Mouse (Mus musculus): Measurements from ENCODE around the gene Ffar2.

Ffar2 gene

DNA sequence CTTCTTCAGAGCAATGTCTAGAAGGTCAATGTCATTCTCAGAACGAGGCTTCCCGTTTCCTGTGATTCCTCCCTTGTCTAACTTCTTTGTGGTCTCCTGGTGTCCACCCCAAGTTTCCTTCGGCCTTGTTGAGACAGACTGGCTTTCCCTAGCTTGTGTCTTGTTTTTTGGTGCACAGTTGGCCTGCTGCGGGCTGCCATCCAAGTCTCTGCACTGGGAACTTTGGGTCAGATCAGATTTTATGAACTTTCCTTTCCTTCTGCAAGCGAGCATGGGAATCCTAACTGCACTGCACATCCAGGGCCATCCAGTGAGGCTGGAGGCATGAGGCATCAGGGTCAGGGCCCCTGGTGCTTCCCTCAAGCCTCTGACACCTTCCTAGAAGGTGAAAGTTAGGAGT, 2.0 kb downstream of the Ffar2 start:
- DNase-seq (ENCODE audit: low read depth, low spot score): no peak

DNA sequence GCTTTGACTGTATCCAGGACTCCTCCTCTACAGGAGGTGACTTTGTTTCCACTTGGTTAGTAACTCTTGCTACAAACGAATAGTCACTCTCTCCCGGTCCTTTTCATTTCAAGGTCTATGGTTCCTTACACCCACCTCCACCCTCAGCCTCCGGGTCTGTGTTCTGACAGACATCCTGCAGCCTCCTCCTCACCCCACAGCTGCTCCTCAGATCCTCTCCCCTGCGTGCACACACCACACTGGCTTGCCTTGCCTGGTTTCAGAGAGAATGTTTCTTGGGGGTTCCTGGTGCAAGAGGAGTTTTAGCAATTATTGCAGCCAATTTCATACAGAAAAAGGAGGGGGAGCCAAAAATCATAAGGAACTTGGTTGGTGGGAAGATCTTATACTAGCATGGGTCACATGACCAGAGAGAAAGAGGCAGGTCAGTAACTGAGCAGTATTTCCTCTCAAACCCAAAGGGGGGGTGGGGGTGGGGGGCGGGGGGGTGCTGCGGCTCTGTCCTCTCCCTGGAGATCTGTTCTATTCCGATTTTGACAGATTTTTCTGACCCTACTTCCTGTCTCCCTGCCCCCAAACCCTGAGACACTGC, 2.6 kb downstream of the Ffar2 start:
- no peak for DNase-seq (ENCODE audit: low read depth, low spot score)

DNA sequence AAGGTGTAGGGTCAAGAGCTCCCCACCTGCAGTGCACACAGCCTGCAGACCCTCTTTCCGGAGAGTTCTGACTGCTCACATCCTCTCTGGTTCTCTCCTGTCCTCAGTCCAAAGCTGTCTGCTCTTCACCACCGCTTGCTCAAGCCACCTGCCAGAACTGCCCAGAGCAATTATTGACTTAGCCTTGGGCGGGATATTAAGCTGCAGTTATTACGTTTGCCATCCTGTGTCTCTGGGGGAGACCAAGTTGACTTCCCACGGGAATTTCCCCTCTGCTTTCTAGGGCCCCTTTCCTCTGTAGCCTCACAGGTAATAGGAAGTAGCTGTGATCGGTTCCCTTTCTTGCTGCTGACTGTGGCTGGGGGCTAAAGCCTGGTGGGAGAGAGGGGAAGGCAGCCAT, 3.4 kb downstream of the Ffar2 start:
- no peak for DNase-seq (ENCODE audit: low read depth, low spot score)

DNA sequence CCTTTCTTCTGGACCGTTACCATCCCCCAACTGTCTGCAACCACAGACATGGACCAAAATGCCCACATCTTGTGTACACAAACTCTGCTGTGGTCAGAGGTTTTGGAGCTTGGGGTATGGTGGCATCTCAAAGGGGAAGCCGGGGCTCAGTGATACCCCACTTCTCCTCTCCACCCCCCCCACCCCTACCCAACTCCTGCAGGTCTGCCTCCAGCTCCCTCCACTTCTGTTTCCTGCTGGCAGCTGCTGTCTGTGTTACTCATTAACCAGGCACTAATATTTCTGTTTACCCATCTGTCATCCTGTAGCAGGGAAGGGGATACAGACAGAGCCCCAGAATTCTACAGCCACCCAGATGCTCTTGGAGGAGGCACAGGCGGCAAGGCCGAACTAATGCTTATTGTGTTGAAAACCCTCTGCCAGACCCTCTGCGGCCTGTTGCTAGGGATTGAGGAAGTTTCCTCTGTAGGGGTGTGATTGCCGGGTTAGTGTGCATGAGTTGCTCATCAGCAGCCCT, 11.2 kb downstream of the Ffar2 start:
- no peak for DNase-seq (ENCODE audit: low read depth, low spot score)

DNA sequence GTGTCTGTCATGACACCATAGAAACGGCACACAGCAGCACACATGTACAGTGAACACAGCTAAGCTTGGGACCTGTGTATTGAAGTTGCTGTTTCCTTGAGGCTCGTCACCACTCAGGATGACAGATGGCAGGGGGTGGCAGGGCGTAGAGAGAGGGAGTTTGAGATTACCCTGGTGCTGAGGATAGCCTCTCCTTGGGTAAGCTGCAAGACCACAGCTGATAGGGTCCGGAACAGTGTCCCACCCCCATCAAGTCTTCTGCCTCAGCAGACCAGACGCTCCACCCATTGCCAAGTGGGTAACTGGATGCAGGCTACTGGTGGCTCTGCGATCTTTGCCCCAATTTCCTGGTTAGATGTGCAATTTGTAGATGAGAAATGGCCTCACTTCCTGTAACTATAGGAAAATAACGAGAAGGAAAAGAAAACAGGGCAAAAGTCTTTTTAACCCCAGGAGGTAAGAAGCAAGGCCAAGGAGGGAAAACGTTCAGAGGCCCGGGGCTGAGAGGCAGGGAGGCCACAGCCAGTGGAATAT, 11.8 kb downstream of the Ffar2 start:
- no peak for DNase-seq (ENCODE audit: low read depth, low spot score)

DNA sequence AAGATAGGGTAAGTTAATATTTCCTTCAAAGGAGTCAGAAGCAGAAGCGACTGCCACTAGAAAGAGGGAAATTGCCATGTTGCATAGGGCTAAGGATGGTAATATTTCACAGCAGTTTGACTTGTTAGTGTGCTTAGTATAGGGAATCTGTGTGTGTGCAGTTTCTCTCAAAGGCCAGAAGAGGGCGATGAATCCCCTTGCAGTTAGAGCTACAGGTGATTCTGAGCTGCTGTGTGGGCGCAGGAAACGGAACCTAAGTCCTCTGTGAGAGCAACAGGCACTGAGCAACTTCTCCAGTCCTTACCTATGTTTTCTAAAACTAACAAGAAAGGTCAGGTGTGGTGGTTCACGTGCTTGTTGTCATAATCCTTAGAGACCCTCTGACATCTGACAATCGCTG, 13.3 kb downstream of the Ffar2 start:
- no peak for DNase-seq (ENCODE audit: low read depth, low spot score)

DNA sequence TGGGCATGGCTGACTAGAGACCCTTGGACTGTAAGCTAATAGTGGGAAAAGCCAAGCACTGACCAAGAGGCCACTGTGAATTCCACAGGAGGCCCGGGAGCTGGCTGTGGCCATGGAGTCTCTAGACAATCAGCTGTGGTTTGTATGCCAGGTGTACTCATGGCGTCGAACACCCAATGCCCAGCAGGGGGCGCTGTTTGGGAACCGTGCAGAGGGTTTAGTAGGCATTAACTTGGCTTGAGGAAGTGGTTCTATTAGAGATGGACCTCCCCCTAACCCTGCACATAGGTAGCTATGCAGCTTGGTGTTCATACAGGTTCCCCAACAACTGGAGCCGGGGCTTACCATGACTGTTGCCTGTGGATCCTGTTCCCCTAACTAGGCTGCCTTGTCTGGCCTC, 17.7 kb downstream of the Ffar2 start:
- DNase-seq (ENCODE audit: low read depth, low spot score): no peak

DNA sequence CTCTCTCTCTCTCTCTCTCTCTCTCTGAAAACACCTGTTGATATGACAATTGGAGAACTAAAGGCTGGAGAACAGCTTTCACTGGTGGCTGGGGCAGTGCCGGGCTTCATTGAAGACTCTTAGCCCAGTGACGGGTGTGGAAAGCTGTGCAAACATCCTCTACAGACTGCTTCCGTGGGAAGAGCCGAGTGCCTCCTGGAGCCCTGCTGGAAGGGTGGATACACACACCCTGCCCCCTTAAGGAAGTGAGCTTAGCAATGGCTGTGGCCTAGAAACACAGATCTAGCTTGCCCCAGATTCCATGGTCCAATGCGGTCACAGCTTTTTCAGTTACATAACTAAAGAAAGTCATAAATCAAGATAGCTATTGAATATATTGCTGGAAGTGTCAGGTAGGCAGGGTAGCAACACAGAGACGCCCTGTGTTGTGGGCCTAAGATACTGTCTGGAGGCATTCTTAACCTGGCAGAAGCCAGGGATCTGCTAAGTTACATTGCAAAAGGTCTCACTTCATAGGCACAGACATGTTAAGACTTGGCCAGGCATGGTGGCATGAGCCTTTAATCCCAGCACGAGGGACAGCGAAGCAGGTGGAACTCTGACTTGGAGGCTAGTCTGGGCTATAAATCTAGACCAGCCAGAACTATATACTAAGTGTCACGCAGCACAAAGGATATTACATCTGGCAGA, 19.4 kb downstream of the Ffar2 start:
- DNase-seq (ENCODE audit: low read depth, low spot score): no peak

DNA sequence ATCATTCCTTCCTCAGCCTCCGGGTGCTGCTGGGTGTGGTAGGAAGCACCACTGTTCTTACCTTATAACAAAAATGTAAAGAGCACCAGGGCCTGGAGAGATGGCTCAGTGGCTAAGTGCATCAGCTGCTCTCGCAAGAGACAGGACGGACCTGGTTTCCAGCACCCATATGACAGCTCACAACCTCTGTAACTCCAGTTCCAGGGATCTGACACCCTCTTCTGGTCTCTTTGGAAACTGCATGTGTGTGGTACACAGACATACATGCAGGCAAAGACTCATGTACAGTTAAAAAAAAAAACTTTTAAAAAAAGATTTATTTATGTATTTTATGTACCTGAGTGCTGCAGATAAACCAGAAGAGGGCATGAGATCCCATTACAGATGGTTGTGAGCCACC, 20.3 kb downstream of the Ffar2 start:
- no peak for DNase-seq (ENCODE audit: low read depth, low spot score)

DNA sequence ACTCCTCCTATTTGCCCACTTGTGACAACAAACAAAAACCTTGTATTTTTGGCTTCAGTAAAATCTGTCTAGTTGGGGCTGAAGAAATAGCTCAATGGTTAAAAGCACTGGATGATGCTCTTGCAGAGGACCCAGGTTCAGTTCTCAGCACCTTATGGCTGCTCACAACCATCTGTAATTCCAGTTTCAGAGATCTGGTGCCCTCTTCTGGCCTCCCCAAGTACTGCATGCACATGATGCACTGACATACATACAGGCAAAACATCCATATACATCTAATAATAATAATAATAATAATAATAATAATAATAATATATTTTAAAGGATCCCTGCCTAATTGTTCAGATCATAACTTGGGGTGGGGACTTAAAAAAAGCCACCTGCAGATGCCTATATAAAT, 22.9 kb downstream of the Ffar2 start:
- DNase-seq (ENCODE audit: low read depth, low spot score): no peak

DNA sequence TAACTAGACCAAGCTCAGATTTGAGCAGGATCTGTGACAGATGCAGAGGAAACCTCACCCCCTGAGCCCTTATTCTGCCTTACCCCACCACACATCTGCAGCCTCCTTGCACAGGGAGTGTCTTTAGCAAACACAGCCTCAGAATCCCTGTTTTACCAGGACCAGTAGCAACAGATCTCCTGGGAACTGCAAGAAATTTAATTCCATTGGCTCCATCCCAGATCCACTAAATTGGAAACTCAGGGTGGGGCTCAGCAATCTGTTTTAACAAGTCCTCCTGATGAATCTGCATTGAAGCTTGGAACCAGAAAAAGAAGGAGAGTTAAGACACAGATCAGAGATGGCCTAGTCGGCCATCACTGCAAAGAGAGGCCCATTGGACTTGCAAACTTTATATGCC, 26.8 kb downstream of the Ffar2 start:
- no peak for DNase-seq (ENCODE audit: low read depth, low spot score)

DNA sequence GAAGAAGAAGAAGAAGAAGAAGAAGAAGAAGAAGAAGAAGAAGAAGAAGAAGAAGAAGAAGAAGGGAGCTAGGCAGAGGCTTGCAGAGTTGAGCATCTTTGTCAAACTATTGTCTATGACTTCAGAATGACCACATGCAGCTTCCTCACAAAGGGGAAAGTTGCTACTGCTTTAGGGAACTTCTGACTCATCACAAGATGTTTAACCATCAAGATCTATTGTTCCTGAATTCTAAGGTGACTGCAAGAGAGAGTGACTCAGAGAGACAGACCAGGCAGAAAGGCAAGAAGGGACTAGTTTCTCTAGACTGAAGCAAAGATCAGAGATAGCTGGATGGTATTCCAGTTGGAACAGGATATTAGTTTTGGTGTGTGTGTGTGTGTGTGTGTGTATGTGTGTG, 28.7 kb downstream of the Ffar2 start:
- no peak for DNase-seq (ENCODE audit: low read depth, low spot score)

DNA sequence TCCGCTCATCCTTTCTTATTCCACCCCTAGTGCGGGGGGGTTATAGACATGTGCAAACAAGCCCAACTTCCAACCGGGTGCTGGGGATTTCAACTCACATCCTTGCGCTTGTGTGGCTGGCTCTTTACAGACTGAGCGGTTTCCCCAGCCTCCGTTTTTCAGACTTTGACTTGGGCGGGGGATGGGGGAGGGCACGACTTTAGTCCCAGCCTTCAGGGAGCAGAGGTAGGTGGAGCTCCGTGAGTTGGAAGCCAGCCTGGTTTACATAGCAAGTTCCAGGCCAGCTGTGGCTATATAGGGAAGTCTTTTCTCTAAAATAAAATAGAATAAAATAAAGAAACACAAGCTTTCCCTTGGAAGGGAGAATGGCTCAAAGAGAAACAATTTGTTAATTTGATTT, 31.7 kb downstream of the Ffar2 start:
- no peak for DNase-seq (ENCODE audit: low read depth, low spot score)

DNA sequence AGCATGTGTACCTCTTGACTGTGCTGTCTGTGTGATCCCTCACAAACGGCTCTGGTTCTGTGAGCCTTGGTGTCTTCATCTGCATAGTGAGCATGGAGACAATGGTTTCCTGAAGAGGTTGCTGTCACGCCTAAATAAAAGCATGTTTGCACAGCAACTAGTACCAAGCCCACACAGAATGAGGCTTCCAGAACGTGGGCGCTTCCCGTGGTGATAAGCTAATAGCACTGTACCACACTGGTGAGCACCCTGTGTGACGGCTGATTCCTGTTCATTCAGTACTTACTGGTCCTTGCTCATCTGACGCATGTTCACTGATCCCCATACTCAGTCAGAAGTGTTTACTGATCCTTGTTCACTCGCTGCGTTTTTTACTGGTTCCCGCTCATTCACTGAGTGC, 33.4 kb downstream of the Ffar2 start:
- no peak for DNase-seq (ENCODE audit: low read depth, low spot score)

DNA sequence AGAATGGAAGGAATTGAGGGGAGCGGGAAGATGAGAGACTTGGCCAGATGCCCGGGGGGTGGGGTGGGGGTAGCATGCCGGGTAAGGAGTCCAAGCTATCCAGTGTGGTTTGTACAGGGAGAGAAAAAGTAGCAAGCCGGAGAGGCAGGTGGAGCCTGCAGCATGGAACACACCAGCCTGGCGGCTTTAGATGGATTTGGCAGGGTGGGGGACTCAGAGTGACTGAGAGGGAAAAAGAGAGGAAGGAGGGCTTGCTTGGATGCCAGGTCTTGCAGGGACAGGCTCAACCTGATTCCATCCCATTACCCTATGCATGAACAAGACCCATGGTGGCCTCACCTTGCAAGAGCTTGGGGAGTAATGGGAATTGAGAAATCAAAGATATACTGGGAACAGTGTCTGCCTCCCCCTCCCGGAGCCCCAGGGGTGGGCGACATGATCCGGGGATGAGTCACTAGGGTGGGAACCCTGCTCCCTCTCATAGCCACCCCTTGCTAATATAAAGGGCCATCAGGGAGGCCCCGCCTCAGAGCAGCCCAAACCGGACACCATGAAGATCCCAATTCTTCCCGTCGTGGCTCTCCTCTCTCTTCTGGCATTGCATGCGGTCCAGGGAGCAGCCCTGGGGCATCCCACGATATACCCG, 36.1 kb downstream of the Ffar2 start, which contains the start of gene Krtdap:
Gene Krtdap (plus strand): TSS at position 520 of the 646 bp plus-strand sequence.
- DNase-seq (ENCODE audit: low read depth, low spot score): no peak

DNA sequence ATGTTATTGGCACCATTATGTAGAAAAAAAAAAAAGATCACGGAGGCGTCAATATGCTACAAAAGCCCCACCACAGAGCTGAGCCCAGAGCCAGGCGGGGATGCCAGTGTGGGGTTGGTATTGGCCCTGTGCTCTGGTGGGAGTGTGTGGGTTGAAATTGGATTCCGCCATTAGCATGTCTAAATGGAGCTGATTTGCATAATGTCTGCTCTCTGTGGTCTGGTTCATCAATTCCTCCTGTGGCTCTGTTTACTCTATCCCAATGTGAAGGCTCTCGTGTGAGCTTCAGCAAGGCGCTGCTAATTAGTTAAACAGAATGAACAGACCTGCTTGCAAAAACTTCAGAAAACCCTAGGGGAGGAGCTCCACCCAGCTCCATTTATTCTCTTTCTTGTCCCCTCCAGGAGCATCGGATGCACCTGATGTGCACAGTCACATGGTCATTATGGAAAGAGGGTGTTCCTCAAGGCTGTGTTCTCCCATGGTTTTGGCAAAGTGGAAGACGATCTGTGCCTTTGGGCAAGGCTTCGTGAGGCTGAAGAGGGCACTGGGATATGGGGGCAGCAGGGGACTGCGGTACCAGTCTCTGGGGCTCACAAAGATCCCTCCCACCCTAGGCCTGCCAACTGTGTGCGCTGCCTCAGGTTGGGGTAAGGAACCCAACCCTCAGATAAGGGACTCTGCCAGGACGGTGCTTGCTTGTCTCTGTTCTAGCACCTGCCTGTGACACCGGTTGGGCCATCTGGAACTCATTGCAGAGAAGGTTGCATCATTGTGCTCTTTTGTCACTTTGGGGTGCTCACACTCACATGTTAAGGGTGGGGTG, 37.6 kb downstream of the Ffar2 start:
- DNase-seq (ENCODE audit: low read depth, low spot score): no peak

DNA sequence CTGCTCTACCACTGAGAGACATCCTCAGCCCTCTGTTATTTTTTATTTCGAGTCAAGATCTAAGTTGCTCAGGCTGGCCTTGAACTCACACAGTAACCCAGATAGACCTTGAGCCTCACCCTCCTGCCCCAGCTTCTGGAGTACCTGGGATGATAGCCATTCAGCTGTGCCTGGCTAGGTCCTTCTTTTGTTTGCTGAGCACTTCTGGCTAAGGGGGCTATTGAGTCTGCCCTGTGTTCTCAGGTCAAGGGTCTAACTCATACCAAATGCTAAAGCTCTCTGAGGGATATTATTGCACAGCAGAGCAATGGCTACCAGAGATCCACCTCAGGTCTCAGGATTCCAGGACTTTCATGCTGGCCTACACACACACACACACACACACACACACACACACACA, 38.4 kb downstream of the Ffar2 start:
- DNase-seq (ENCODE audit: low read depth, low spot score): no peak

DNA sequence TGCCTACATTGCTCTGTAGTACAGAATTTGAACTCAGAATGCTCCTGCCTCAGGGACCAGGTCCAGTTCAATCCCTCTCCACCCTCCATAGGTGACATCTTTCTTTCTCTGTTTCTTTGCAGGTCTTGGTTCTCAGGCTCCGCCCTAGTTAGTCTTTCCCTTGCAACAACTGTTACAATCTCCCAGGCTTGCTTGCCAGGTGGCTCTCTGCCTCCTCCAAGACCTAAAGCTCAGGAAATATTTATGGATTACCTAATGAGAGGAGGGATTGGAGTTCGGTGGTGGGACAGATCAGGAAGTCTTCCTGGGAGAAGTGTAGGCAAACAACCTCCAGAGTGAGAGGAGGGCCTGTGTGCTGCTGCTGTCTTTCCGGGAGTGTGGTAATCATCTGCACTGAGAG, 40.9 kb downstream of the Ffar2 start:
- no peak for DNase-seq (ENCODE audit: low read depth, low spot score)

DNA sequence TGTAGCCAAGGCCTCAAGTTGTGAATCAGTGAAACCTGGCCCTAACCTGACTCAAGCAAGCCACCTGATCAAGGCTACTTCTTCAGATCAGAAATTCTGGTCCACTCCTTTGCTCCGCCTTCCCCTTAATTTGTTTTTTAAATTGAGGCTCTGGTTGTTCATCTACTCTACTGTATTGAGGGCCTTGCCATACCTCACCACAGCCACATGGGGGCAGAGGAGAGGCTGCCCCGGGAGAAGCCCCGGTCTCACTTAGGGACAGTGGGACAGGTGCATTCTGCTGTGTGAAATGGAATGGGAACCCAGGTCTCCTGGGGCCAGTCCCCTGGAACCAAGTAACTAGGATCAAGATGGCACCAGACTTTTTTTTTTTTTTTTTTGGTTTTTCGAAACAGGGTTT, 41.8 kb downstream of the Ffar2 start:
- DNase-seq (ENCODE audit: low read depth, low spot score): no peak

DNA sequence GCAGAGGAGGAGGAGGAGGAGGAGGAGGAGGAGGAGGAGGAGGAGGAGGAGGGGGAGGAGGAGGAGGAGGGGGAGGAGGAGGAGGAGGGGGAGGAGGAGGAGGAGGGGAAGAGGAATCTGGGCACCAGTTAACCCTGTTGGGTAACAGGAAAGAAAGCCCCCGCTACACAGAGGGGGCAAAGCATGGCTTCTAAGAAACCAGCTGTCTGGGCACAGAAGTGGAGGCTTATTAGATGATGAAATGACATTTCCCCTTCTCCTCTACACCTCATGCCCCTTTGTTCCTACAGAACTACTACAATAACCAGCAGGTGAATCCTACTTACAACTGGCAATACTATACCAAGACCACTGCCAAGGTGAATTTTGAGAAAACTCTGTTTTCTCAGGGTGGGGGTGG, 45.7 kb downstream of the Ffar2 start:
- no peak for DNase-seq (ENCODE audit: low read depth, low spot score)

DNA sequence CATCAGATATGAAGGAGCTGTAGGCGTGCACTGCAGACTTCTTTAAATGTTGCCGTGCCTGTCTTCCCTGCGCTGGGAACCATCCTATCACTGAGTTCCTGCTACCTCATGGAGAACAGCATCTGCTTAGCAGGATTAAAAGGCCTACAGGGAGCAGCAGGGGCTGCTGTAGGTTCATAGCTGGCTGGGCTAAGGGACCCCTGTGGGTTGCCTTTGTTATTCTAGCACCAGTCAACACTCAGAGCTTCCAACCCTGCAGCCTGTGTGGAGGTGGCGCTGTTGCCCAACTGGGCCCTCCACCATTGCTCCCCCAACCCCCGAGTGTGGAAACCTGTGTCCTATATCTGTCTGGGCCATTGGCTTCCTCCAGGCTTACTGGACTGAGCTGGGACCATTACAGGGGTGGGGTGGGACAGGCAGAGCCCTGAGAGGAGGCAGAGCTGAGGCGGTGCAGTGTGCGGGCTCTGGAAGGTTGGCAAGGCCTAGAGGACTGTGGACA, 46.4 kb downstream of the Ffar2 start:
- DNase-seq (ENCODE audit: low read depth, low spot score): no peak

DNA sequence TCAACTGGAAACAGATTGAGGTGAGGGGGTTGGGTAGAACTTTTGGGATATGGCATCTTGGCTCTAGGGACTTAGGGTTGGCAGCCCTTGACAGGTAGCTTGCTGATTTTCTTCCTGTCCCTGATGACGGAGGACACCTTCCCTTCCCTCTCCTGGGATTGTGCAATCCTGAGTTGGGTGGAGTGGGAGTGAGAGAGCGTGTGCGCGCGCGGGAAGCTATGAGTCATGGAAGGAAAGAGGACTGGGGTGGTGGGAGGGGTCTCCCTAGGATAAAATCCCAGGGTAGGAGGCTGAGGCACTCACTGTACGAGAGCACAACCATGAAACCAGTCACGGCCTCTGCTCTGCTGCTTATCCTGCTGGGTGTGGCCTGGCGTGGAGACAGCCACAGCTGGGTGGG, 47.5 kb downstream of the Ffar2 start:
- no peak for DNase-seq (ENCODE audit: low read depth, low spot score)
